Comparison of ENCODE assay signal across 14 mouse cellular contexts in the genomic region with DNA sequence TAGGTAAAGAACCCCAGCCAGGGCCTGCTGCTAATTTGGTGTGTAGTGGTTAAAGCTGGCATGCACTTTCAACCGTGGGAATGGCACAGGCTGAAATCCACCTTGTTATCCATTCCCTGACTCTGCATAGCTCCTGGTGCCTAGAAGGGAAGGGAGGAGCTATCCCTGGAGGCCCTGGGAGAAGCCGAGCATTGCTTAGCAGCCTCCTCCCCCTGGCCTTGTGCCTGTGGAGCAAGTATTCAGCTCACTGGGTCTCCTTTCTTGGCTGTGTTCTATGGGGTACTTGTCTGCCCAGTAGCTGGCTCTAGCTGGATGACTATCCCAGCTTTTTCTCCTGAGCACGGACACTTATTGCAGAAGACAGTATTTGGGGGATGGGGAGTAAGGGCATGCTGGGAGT. TPM values are rescaled to one million over a fixed set of nuclear protein-coding genes. Genes with fewer than 3 reads are reported as not detected.
DNase-seq lines count a peak whose midpoint lies in the region; ATAC-seq lines count a peak whose summit lies in the region.
"Had no signal": no experiment of that assay in that cellular context is flagged by ENCODE, and none has a peak within 500 bp of the region (broad histone marks: within the 10 kb centered on the region; RNA-seq: fewer than 3 reads in every experiment).

No protein-coding gene starts in this region.

- no peak overlapping the region for H3K27ac ChIP-seq in kidney, embryonic 14.5 days (ENCODE audit: low read depth, low read length)
- H3K27ac ChIP-seq: limb, embryonic 10.5 days had no signal

- peak; percentile 31 for DNase-seq in cerebellum, adult 9-11 months
- DNase-seq in cerebellum, postnatal 25 days: no peak
- DNase-seq in kidney, adult 11 months: peak; percentile 40
- peak; percentile 46 for DNase-seq in right cerebral cortex, postnatal 4 days
- DNase-seq in right cerebral cortex, adult 2 months (ENCODE audit: low spot score in 2 of 2): no peak
- no peak for DNase-seq in B cell, adult 2 months
- DNase-seq: lung, adult 18-20 months had no signal

- no peaks in the 10 kb centered on the region for H3K9me3 ChIP-seq in kidney, embryonic 14.5 days (ENCODE audit: control insufficient read depth, low read length)
- H3K9me3 ChIP-seq: G1E; limb, embryonic 10.5 days had no signal

- peaks cover 33% of the 10 kb centered on the region for H3K27me3 ChIP-seq in kidney, embryonic 14.5 days (ENCODE audit: control insufficient read depth, insufficient read depth, low read length)

- no peak overlapping the region for H3K4me2 ChIP-seq in kidney, embryonic 14.5 days (replicated peaks; ENCODE audit: low read depth, low read length)

- H3K4me3 ChIP-seq in kidney, embryonic 14.5 days (ENCODE audit: low read length): no peak overlapping the region
- H3K4me3 ChIP-seq: limb, embryonic 10.5 days had no signal

- ATAC-seq in kidney, embryonic 14.5 days (ENCODE audit: low FRiP score, low TSS enrichment): no peak
- no peak for ATAC-seq in granulocyte monocyte progenitor cell, adult 5-6 weeks (replicated peaks; ENCODE audit: poor library complexity, severe bottlenecking)
- ATAC-seq: activated CD4-positive, CD25-positive, alpha-beta regulatory T cell, adult 4 months had no signal

- H3K4me1 ChIP-seq in kidney, embryonic 14.5 days (ENCODE audit: control insufficient read depth, insufficient read depth, low read length): no peaks in the 10 kb centered on the region

- 33% methylated on average over 3 of the region's 3 CpGs for WGBS in kidney, embryonic 14.5 days

- H3K9ac ChIP-seq in kidney, embryonic 14.5 days (ENCODE audit: low read depth, low read length): no peak overlapping the region

- H3K36me3 ChIP-seq in kidney, embryonic 14.5 days (ENCODE audit: control insufficient read depth, insufficient read depth, low read length): no peaks in the 10 kb centered on the region
- H3K36me3 ChIP-seq: G1E; limb, embryonic 10.5 days had no signal

RNA-seq across cellular contexts. Expression of a gene that starts 6.0 kb away (rescaled TPM):
- polyA plus RNA-seq in kidney, embryonic 14.5 days (2014; fragmentation: Nextera tagmentation; extraction: Ambion mirVana): 0.51 and 0.76 TPM in 2 replicates
- not detected in 2 replicates for total RNA-seq in granulocyte monocyte progenitor cell, adult 5-6 weeks (2014; fragmentation: Nextera tagmentation)
- total RNA-seq in granulocyte monocyte progenitor cell, adult 5-6 weeks (2017): not detected in 2 replicates
- total RNA-seq: megakaryocyte, adult 5-6 weeks had no signal
- polyA plus RNA-seq: activated CD4-positive, CD25-positive, alpha-beta regulatory T cell, adult 4 months; G1E; small intestine, adult 2 months had no signal

Comparison
In these comparisons a context has a peak if more than half of its experiments do, and no peak if none do; other contexts are left out.
1. DNase-seq: peak in cerebellum, adult 9-11 months (single experiment), kidney, adult 11 months (single experiment) and right cerebral cortex, postnatal 4 days (single experiment); none in cerebellum, postnatal 25 days (0 of 2), right cerebral cortex, adult 2 months (0 of 2) and B cell, adult 2 months (0 of 2).